Mouse (Mus musculus) spleen, postnatal 14 days (tissue): Measurements from ENCODE around the gene Reps2.

ENCODE experiments used
- DNase-seq, 2 experiments: peaks; one replicate each; pipeline ENCODE4 v3.0.0; 2021 to 2022; ENCODE audit warnings: low spot score in 2 of 2

Reps2 gene

DNA sequence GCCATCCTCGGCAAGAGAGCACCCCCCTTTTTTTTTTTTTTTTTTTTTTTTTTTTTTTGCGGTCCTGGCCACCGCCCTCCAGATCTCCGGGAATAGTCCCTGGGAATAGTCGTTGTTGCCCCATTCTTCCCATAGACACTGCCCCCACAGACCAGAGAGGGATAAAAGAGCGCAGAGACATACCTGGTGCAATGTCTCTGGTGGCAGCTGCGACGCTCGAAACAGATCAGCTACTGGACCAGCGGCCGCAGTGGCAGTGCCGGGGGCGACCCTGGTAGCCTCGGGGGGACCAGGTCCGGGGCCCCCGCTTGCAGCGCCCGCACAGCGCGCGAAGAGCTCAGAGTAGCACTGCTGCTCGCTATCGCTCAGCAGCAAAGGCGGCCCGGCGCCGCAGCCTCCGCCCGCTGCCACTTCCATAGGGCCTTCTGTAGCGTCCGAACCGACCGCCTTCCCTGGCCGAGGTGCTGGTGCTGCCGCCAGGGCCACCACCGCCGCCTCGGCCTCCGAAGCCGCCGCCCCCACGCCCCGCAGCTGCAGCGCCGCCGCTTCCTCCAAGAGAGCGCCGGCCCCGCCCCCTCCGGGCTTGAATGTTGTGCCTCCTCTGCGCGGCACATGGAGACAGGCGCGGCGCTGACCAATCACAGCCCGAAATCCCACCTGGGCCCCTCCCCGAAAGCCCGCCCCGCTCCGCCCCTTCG is at the start of gene Reps2:
TSS of gene Reps2 (minus strand) at position 559 of the 698 bp plus-strand sequence.
- peak; percentile 44 to 49 for DNase-seq

DNA sequence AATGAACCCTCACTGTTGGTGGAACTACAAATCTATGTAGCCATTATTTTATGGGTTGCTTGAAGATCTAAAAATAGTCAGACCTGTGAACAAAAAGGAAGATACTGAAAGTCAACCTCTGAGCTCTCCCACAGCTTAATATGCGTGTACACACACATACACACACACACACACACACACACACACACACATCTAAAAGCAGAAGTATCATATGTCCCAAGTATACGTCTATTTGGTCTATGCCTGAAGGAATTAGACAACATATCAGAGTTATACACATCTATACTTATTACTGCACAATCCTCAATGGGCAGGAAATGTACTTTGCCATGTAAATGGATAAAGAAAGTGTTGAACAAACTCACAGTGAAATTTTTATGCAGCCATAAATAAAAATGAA is 47.8 kb upstream of the Reps2 start:
- DNase-seq = no peak

DNA sequence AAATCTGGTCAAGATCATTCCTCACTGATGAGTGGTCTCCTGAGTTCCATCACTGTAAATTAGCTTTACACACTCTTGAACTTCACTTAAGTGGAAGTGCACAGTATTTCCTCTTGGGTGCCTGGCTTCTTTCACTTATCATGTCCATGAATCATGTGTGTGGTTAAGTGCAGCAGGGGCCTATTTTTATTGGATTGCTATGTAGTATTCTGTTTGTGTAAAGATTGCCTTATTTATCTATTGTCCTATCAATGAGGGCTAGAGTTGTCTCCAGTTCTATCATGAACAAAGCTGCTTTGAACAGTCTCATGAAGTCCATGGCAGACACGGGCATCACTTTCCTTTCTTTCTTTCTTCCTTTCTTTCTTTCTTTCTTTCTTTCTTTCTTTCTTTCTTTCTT is 41.9 kb upstream of the Reps2 start:
- DNase-seq = no peak

DNA sequence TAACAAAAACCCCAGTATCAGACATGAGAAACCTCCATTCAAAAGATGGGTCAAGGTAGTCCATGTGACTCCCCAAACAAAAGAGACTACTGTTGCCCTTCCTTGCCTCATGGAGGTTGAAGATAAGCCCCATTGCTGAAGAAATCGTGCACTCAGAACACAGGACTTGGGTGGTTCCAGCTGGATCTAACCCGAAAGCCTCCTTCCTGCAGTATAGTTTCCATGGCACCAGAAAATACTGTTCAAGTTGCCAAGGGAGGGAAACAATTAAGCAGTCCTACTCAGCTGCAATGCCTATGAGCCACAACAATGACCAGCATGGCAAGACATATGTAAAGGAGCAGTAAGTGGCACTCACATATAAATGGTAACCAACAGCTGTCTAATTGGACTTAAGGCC is 36.1 kb upstream of the Reps2 start:
- no peak for DNase-seq

DNA sequence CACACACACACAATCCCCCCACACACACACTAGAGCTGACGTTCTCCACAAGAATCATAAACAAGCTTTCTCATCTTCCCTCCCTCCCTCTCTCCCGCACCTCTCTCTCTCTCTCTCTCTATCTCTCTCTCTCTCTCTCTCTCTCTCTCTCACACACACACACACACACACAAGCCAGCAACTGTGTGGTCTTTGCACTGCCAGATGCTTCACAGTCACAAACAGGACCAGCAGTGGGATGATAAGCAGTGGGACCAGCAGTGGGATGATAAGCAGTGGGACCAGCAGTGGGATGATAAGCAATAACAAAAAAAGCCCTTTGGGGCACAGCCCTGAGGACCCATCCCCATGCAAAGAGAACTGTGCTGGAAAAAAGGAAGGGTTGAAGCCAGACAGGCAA is 35.4 kb upstream of the Reps2 start:
- DNase-seq = no peak

DNA sequence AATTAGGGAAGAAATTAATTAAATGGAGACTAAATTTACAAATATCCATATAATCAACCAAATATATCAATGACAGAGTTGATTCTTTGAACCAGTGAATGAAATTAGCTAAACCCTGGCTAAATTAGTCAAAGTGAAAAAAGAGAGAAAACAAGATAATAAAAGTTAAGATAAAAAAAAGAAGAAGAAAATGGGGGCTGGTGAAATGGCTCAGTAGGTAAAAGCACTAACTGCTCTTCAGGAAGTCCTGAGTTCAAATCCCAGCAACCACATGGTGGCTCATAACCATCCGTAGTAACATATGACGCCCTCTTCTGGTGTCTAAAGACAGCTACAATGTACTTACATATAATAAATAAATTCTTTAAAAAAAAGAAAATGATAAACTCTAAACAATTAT is 22.7 kb upstream of the Reps2 start:
- no peak for DNase-seq

DNA sequence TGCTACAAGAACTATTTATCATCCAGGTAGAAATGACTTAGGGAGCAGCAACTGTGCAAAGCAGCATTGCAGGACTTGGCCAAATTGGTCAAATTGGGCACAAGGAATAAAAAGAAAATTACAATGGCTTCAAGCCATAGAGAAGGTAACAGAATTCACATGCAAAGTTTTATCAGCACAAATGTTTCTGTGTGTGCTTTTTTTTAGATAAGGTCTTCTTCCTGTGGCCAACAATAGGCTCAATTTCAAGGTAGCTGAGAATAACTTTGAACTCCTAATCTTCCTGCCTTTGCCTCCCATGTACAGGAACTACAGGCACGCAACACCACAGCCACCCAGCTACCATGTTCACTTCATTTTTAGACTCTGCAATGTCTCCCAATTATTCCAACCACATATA is 16.7 kb upstream of the Reps2 start:
- DNase-seq = no peak

DNA sequence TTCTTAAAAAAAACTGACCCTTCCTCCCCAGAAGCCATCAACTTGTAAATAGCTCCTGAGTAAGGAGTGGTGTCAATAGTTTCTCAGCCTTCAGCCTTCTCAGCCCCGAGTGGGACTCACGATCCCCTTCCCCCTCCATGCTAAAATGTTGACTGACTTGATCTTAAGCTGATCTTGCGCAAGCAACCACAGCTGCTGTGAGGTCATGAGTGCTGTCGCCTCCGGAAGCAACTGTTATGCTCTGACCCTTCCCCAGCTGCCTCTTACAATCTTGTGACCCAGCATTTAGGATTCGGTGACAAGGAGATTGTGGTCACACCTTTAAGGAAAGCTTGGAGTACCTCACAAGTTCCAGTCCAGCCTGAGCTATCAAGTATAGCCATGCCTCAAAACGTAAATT is 10.1 kb upstream of the Reps2 start:
- DNase-seq = no peak

DNA sequence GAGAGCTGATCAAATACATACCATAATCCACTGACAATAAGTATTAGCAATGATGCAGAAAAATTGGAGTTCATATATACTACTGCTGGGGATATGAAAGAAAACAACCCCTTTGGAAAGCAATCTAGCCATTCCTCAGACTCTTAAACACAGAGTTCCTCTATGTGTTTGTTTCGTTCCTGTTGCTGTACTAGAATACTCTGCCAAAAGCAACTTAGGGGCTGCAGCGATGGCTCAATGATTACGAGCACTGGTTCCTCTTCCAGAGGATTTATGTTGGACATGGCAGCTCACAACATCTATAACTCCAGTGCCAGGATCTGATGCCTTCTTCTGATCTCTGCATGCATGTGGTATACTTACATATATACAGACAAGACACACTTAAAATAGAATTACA is 9.0 kb upstream of the Reps2 start:
- DNase-seq = no peak

DNA sequence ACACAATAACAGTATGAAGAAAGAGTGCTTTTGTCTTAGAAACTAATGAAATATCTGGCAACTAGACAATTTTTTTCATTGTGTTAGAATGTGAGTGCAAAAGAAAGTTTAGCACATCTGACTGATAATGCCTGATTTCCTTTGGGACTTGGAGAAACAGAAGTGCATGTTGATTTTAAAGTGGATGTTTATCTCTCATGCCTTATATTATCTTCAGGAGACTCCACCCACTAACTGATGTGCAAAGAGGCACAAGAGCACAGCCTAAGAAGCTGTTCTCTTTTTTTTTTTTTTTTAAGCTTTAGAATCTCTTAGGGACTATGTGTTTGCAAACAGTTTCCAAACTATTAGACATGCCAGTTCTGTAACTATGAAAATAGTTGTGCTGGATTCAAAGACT is 7.7 kb upstream of the Reps2 start:
- no peak for DNase-seq

DNA sequence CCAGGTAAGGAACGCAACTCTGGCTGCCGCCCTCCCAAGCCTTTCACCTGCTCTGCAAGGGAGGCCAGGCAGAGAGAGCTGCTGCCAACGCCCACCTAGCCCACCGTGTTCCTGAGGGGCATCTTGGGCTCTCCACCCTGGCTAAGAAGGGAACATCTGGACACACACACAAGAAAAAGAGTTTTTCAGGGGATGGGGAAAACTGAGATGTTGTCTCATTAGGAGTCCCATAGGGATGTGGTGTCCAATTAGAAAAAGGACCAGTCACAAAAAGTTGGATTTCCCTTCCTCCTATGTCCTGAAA is 292 bp upstream of the Reps2 start:
- DNase-seq = no peak

DNA sequence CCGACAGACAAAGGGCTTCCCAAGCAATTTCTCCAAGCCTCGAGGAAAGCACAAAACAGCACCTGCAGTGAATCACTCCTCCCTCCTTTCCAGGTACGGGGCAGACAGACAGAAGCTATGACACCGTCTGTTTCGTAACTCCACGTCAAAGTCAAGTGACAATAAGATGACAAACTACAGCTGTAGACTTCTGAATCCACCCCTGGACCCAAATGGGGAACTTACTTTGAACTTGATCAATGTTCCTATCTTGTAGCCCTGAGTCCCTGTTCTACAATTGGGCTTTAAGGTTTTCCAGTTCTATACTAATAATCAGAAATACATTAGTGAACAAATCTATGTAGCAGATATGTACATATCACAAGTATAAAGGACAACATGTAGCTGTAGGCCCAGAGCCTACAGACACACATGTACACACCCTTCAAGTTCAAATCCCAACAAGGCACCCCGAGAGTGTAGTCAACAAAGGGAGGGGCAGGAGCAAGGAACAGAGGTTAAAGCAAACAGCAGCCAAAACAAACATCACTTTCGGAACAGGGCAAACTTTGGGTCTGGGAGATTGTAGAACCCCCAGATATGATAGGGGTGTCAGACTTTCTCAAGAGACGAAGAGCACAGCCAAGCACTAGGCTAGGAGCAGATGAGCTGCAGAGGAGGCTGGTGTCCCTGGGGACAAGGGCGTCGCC is 903 bp downstream of the Reps2 start:
- no peak for DNase-seq

DNA sequence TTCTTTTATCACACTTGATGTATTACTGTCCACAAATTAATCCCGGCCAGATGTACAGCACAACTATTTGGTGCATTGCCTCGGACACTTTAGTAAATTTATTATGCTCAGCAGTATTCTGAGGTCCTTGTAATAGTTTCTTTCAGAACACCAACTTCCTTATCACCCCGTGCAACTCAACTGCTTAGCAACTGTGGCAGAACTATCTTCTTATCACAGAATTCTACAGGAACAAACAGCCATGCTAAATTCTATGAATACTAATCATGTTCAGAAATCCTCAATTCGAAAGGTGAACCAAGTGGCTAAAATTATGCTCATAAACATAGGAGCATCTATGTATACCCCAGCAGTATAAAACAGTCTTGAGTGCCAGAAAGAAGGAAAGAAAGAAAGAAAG is 1.7 kb downstream of the Reps2 start:
- DNase-seq = no peak

DNA sequence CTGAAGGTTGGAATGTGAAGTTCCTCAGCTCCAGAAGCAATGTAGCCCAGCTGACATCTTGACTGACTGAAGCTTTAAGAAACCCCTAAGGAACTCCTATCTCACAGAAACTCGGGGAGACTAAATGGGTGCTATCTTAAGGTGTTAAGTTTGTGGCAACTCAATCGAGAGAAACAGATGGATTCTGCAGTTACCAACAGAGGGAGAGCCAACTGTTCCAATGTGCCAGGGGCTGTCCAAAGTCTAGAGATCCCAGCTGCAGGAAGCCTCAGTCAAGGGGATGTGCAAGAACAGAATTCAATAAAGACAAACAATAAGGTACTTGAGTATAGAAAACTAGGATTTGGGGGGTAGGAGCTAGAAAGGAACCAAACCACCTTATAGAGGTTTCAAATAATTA is 8.3 kb downstream of the Reps2 start:
- no peak for DNase-seq

DNA sequence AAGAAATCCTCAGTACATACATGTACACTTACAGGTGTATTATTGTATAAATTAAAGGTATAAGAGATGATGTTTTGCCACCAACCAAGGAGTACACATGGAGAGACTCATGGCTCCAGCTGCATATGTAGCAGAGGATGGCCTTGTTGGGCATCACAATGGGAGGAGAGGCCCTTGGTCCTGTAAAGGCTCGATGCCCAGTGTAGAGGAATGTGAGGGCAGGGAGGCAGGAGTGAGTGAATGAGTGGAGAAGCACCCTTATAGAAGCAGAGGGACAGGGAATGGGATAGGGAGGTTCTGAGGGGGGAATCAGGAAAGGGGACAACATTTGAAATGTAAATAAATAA is 21.4 kb downstream of the Reps2 start:
- no peak for DNase-seq

DNA sequence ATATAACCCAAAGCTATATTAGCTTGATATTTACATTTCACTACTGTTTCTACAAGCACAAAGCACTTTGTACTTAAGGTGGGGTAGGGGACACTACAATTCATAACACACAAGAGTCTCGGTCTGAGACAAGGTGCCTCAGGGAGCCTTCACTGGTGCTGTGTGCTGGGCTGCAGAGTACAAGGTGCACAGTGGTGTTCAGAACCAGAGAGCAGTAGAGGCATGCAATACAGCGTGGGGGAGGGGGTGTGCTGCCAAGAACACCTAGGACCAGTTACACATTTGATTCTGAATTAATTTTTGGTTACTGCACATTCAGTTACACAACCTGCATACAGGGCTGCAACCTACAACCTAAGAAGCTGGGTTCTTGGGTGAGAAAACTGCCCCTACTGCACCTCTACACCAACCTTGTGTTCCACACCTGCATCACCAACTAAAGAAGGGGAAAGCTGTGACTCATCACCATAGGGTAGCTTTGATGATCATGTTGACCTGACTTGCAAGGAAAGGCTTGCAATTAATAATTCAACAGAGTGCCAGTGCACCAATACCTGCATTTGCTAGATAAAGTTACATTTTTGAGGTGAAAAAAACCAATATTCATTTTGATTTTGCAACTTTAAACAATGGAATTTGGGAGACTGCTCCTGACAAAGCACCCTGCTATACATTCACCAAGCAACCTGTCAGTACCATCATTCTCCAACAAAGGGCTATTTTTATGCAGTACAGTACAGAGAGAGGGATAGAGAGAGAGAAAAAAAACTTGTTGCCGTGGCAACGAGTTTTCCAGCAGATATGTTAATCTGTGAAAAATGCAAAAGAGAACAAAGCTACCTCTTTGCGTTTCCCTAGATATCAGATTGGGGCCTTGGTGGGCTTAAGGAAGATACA is 22.0 kb downstream of the Reps2 start:
- DNase-seq = no peak

DNA sequence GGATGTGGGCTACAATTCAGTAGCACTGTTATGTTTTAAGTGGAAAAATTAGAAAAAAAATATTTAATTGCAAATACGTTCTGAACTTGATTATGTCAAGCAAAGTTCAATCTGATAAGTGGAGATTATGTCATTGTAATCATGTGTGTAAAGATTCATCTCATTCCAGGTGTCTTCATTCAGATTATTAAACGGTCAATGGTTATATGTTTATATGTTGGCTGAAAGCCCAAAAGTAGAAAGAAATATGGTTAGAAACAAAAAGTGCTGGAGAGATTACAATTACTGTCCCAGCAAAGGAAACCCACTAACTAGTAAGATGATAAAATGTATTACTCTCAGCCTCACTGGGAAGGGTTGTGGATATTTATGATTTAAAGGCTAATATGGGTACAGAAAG is 23.7 kb downstream of the Reps2 start:
- no peak for DNase-seq

DNA sequence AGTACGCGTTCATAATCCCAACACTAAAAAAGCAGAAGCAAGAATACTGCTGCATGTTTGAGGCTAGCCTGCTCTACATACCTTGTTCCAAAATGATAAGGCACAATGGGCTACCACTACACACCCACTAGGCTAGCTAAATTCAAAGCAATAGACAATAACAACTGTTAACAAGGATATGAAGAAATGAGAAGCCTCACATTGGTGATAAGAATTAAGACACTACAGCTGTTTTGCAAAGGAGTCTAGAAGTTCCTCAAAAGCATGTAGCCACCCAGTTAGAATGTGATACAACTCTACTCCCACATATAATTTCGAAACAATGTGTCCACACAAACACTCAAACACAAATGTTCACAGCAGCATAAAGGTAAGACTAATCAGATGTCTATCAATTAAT is 24.9 kb downstream of the Reps2 start:
- DNase-seq = no peak

DNA sequence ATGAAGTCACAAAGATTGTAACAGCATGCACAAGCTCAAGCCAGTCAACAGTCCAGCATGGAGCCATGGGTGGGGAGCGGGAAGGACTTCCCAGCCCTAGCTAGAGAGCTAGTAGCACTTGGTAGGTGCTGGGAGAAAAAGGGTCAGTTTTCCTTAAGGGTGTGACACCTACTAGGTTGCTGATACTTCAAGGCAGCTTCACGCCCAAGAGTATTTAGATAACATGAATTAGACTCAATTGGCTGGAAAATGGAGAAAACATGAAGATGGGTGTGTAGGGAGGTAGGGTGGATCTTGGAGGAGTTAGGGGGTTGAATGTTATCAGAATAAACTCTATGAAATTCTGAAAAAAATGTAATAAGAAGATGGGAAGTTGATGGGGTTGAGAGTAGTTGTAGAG is 37.3 kb downstream of the Reps2 start:
- no peak for DNase-seq

DNA sequence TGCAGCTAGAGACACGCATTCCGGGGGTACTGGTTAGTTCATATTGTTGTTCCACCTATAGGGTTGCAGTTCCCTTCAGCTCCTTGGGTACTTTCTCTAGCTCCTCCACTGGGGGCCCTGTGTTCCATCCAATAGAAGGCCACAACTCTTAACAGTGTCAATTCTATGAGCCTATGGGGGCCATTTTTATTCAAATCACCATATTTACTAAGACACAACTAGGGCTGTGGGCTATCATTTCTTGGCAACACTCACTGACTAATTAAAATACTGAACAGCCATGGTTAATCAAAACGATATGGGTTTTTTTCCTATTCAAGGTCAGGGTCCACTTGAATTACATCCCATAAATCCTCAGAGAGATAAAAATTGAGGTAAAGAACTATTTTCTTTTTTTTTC is 43.8 kb downstream of the Reps2 start:
- DNase-seq = no peak

DNA sequence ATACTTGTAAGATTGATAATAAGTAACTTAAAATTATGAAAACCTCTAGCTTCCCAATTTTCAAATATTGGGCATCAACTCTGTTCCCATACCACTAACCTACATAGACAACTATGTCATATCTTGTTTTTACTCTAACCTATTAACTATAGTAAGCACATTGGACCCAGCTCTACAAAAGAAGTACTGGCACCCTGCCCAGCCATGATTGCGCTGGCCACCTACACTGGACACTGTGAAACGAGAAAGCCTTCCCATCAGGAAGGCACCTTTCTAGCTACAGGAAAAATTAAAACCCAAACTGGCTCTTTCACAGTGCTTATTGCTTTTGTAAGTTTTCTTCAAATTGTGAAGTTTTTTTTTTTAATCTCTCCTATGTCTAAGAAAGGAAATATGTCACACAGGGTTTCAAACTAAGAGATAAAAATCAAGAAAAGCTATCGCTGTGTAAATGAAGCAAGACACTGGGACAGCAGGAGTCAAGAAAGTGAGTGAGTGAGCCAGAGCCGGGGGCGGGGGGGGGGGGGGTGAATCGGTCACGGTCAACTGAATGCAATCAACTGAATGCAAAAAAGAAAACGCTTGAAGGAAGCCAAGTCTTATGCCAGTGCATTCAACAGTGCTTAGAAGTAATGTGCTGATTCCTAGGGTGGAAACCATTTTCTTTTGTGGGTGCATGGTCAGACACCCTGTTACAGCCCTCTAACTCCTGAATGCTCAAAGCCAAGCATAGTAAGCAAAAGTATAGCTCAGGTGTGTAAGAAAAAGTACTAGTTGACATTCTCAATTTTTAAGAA is 52.2 kb downstream of the Reps2 start:
- no peak for DNase-seq

DNA sequence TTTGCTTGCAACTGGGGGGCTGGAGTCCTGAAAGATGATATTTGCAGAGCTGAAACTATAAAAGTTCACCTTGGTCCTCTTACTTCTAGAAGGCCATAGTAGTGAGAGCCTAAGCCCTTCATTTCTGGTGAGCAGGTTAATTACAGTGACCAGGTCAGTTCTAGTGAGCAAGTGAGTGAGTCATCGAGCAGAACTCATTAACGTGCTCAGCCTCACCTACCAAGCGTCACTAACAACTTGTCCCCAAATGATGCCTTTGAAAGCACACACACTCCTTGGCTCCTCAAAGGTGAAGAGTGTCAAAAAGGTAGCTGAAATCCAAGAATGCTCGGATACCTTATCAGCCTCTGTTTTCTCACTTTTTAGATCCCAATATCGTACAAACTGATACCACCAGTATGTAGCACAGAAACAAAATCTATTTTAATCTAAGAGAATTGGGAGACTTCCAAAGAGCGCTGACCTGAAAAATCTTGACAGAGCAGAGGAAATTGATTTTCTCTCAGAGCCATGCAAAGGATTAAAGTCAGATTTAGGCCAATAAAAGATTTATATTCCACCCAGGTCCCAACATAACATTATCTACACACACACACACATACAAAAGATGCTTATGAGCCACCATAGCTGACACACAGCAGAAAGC is 53.2 kb downstream of the Reps2 start:
- no peak for DNase-seq
